Comparison of ENCODE assay signal across 1 mouse cellular context in genomic region chr17:78916899-78917298, GRCm38 (mm10).
TF ChIP-seq lines count a peak whose summit lies in the region.

No protein-coding gene starts in this region.

TF ChIP-seq in MEL, 35 proteins besides CTCF, POLR2A, EP300 and RAD21 (continued from another document):
- no peak for TF ChIP-seq MYB (IDR thresholded peaks at IDR 0.05; ENCODE audit: low read depth, low read length)
